10 mouse cellular contexts compared by ENCODE assay signal in the genomic region with DNA sequence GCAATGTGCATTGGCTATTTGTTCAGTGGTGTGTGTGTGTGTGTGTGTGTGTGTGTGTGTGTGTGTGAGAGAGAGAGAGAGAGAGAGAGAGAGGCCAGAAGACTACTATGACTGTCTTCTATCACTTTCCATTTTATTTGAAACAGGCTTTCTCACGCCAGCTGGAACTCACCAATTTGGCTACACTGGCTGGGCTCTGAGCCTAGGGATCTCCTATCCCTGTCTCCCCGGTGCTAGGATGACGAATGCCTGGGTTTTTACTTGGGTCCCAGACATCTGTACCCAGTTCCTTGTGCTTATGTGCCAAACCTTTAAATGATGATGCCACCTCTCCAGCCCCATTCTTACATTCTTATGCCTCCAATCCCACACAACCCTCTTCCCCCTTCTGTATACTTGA.
DNase-seq lines count a peak whose midpoint lies in the region; ATAC-seq lines count a peak whose summit lies in the region.
"Had no signal": no experiment of that assay in that cellular context is flagged by ENCODE, and none has a peak within 500 bp of the region (broad histone marks: within the 10 kb centered on the region; RNA-seq: fewer than 3 reads in every experiment).

No protein-coding gene starts in this region.

- no peak for ATAC-seq in kidney, embryonic 16.5 days (ENCODE audit: low FRiP score, low TSS enrichment)
- no peak for ATAC-seq in cerebellum, adult (ENCODE audit: insufficient number of reproducible peaks, low FRiP score, low TSS enrichment)

- no peaks in the 10 kb centered on the region for H3K27me3 ChIP-seq in kidney, embryonic 16.5 days (ENCODE audit: insufficient read depth, low read length)
- H3K27me3 ChIP-seq: heart, embryonic 13.5 days; limb, embryonic 15.5 days had no signal

- 0 out of 2 replicates have a peak, but pooled peaks cover 6% of the 10 kb centered on the region for H3K36me3 ChIP-seq in kidney, embryonic 16.5 days (ENCODE audit: insufficient read depth, low read length)

- 79% methylated on average over 3 of the region's 3 CpGs for WGBS in kidney, embryonic 16.5 days

- no peaks in the 10 kb centered on the region for H3K9me3 ChIP-seq in kidney, embryonic 16.5 days (ENCODE audit: low read length)
- H3K9me3 ChIP-seq: heart, embryonic 13.5 days; limb, embryonic 15.5 days had no signal

- no peak overlapping the region for H3K4me3 ChIP-seq in kidney, embryonic 16.5 days (ENCODE audit: low read length)
- H3K4me3 ChIP-seq: erythroblast, embryonic 14.5 days; heart, embryonic 13.5 days; limb, embryonic 15.5 days had no signal

- no peak overlapping the region for H3K4me2 ChIP-seq in kidney, embryonic 16.5 days (replicated peaks; ENCODE audit: low read depth, low read length)
- H3K4me2 ChIP-seq: heart, embryonic 13.5 days; limb, embryonic 15.5 days had no signal

- DNase-seq in kidney, postnatal 10 days: peak; percentile 44
- DNase-seq in right cerebral cortex, adult 2 months (ENCODE audit: low spot score in 2 of 2): peak; percentile 33 to 36
- DNase-seq in right cerebral cortex, postnatal 4 days: no peak
- peak; percentile 39 to 53 for DNase-seq in heart, postnatal 36 days
- DNase-seq in thymus, postnatal 0 days (ENCODE audit: low spot score): no peak

- no peak overlapping the region for H3K27ac ChIP-seq in kidney, embryonic 16.5 days (ENCODE audit: low read length)
- H3K27ac ChIP-seq: heart, embryonic 13.5 days; limb, embryonic 15.5 days had no signal

- H3K9ac ChIP-seq in kidney, embryonic 16.5 days (replicated peaks; ENCODE audit: low read length): no peak overlapping the region
- H3K9ac ChIP-seq: heart, embryonic 13.5 days; limb, embryonic 15.5 days had no signal

- intact Hi-C loops in heart, postnatal 36 days (cut with DNase I): no loop called here

- peaks cover 22% of the 10 kb centered on the region for H3K4me1 ChIP-seq in kidney, embryonic 16.5 days (ENCODE audit: insufficient read depth, low read length)
- H3K4me1 ChIP-seq: heart, embryonic 13.5 days had no signal

Comparison
In these comparisons a context has a peak if more than half of its experiments do, and no peak if none do; other contexts are left out.
1. DNase-seq: peak in kidney, postnatal 10 days (single experiment), right cerebral cortex, adult 2 months (2 of 2) and heart, postnatal 36 days (2 of 2); none in right cerebral cortex, postnatal 4 days (single experiment) and thymus, postnatal 0 days (single experiment).